Mouse (Mus musculus): ENCODE measurements at regions not wholly inside any gene's neighbourhood (a gene's known extent, or its start where the extent isn't known, plus 50 kb on each side); places are given as distances from the start of the nearest gene placed in this dataset.

DNA sequence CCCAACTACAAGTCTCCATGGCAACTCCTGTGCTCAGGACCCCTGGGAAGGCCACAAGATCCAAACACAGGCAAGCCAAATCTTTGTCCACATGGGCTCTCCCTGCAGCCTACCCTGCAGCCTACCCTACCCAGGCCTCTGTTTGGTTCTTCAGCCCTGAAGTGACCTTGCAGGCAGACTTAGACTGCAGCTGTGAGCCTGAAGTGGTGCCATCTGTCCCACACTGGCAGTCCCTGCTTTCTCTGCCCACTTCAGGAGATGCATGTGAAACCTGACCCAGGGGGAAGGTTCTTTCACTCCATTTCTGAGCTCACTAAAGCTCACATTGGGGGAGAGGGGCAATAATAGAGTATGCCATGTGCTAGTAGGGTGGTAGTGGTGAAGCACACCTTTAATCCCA is 160.4 kb upstream of the Ubl3 start:
- intact Hi-C loops (cut with DNase I; ENCODE audit: low total_unique reads) = no loop called here
- no peak for DNase-seq

- intact Hi-C loops (cut with DNase I; ENCODE audit: low total_unique reads) = no loop called here
- DNase-seq = no peak
These were observed 159.0 kb upstream of the Ubl3 start for GRCm38 (mm10) chr5:148711570-148711969.

GRCm38 (mm10) chr5:148709111-148709771 is 156.7 kb upstream of the Ubl3 start:
- no peak for DNase-seq
- intact Hi-C loops (cut with DNase I; ENCODE audit: low total_unique reads) = no loop called here

DNA sequence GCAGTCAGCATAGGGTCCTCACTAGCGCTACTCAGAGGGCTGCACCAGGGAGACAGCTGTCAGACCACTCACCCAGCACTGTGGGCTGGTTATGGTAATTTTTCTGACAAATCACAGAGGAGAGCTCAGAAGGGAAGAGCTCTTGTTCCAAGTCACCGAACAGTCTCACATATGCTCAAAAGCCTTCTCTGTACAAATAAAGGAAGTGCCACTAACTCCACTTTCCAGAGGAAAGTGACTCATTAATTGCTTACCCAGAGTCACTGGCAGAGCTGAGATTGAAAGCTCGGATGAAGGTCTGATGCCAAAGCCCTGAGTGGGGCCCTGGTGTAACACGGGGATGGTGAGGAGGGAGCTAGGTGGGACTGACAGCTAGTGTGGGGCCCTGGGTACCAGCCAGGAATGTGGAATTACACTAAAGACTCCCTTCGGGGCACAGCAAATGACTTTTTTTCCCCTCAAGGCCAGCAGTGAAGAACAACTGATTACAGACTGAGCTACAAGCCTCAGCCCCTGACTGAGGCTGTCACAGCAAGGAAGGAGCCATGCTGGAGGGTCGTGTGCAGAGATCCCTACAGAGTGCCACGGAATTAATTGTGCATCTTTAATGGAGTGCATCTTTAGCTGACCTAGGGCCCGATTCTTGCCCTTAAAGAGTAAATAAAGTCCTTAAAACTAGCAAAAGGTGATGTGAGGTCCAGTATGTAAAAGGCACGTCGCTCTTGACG is 155.6 kb upstream of the Ubl3 start:
- intact Hi-C loops (cut with DNase I; ENCODE audit: low total_unique reads) = no loop called here
- DNase-seq = no peak

GRCm38 (mm10) chr5:148707335-148707734 is 154.7 kb upstream of the Ubl3 start:
- intact Hi-C loops (cut with DNase I; ENCODE audit: low total_unique reads) = no loop called here
- DNase-seq = no peak

- intact Hi-C loops (cut with DNase I; ENCODE audit: low total_unique reads) = no loop called here
- DNase-seq = no peak
These were observed 153.9 kb upstream of the Ubl3 start for GRCm38 (mm10) chr5:148706323-148707120.

DNA sequence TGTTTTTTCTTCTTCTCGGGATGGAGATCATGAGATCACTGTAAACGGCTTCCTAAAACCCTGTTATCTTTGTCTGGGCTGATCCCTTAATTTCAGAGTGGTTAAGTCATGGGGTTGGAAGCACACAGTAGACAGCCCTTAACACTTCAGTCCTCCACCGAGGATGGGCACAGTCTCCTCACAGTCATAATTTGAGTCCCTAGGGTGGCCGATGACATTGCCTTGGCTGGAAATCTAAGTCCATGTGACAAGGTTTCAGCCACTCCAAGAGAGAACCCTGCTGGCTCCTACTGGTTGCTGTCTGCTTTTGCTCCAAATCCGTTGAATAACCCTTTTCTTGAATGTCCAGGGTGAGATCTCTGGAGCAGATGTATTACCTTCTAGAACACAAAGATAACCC is 152.2 kb upstream of the Ubl3 start:
- intact Hi-C loops (cut with DNase I; ENCODE audit: low total_unique reads) = no loop called here
- DNase-seq = peak; percentile 47

DNA sequence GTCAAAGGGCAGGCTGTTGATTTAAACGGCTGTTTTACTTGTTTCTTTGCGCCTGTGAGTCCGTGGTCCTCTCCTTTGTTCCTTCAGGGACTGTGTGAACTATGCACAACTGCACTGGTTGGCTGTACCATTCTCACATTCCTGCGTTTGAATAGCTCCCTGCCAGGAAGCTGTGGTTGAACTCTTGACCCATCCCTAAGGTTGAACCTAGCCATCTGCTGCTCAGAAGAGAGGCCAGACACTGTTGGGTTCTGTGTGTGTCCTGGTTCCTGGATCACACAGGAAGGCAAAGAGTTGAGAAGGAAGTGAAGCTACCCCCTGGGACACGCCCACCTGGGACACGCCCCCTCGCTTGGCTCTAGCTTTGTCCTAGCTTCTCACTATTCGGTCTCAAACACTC is 149.3 kb upstream of the Ubl3 start:
- no peak for DNase-seq
- intact Hi-C loops (cut with DNase I; ENCODE audit: low total_unique reads) = no loop called here

DNA sequence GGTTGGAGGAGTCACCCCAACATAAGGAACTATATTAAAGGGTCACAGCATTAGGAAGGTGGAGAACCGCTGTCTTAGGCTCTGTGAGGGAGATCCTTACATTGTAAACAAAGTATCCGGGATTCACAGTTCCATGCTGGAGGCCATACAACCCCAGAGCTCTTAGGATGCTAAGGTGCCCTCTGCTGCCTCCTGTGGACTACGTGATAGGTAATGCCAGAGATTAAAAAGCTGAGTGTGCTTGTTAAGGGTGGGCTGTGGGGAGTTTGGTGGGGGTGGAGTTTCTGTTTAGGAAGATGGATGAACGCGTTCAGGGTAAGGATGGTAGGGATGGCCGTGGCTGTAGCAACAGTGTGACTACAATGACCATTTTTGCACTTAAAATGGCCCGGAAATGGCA is 148.4 kb upstream of the Ubl3 start:
- DNase-seq = no peak
- intact Hi-C loops (cut with DNase I; ENCODE audit: low total_unique reads) = no loop called here

DNA sequence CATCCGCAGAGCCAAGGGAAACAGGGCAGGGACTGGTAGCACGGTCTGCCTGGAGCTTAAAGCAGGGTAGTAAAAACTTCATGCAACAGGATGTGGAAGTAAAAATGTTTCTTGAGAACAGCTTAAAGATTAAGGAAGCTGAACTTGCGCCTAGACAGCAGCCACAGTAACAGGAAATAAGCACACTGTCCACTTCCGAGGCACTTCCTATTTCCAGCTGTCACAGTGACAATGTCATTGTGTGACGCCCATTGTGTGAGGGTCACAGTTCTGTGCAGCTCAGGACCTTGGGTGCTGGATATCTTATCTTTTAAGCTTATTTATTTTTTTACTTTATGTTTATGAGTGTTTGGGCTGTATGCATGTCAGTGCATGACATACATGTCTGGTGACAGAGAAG is 147.7 kb upstream of the Ubl3 start:
- intact Hi-C loops (cut with DNase I; ENCODE audit: low total_unique reads) = no loop called here

DNA sequence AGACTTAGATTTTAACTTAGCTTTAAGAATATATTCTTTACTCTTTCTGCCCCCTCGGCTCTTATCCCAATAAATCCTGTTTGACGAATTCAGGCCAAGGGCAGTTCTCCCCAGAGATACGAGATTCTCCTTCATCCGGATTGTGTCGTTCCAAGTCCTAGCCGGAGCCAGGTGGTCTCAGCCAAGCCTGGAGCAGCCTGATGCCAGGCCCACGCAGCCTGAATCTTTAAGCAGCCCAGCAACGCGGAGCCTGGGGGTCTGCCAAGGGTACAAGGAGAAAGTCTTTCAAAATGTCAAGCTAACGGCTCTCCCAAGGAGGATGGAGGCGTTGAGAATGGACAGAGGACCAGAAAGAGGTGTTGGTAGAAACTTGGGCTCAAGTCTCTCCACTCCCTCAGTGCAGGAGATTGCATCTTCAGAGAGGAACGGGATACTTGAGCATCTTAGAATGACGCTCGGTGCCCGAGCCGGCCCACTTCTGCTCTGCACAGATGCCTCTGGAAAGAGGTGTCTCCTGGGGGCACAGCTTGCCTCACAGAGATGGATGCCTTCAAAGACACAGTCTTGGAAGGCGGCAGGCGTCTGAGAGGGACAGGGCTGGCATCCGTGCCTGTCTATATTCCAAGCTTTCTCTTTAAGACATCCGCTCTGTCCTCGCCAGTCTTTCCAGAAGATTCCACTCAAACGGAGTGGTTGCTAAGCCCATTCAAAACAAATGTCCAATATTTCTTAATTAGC is 145.2 kb upstream of the Ubl3 start:
- peak; percentile 41 for DNase-seq
- intact Hi-C loops (cut with DNase I; ENCODE audit: low total_unique reads) = no loop called here

More for the DNA sequence above, 147.7 kb upstream of the Ubl3 start:
- no peak for DNase-seq

GRCm38 (mm10) chr5:148694352-148694751 is 141.8 kb upstream of the Ubl3 start:
- DNase-seq = no peak
- intact Hi-C loops (cut with DNase I; ENCODE audit: low total_unique reads) = no loop called here

DNA sequence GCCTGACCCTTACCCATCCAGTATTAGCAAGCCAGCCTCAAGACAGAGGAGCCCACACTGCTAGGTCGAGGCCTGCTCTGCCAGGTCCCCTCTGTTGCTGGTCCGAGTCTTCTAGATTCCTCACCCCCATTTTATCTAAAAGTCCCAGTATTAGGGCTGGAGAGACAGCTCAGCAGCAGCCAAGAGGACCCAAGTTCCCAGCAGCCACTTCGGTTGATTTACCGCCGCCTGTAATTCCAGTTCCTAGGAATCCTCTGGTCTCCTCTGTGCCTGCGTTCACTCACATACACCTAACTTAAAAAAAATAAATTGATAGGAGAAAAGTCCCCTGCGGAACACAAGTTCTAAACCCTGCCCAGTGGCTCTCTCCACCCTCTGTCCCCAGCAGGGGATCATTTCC is 138.9 kb upstream of the Ubl3 start:
- intact Hi-C loops (cut with DNase I; ENCODE audit: low total_unique reads) = no loop called here
- no peak for DNase-seq

DNA sequence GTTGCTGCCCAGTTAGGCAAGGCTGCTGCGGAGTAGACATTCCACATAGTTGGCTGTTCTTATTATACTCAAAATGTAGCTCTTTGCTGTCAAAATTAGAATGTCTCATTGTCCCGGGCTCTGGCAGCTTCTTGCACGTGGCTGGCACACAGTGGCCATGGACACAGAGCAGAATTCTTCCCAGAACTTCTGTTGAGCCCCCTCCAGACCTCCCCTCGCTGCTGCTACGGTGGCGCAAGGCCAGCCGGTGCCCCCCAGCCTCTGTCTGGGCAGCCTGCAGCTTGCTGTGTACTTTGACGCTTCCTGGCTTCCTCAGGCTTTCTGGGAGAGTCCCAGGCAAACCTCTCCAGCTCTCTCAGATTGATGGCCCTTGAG is 138.2 kb upstream of the Ubl3 start:
- intact Hi-C loops (cut with DNase I; ENCODE audit: low total_unique reads) = no loop called here
- no peak for DNase-seq

GRCm38 (mm10) chr5:148690158-148690822 is 137.7 kb upstream of the Ubl3 start:
- DNase-seq = no peak
- intact Hi-C loops (cut with DNase I; ENCODE audit: low total_unique reads) = no loop called here

DNA sequence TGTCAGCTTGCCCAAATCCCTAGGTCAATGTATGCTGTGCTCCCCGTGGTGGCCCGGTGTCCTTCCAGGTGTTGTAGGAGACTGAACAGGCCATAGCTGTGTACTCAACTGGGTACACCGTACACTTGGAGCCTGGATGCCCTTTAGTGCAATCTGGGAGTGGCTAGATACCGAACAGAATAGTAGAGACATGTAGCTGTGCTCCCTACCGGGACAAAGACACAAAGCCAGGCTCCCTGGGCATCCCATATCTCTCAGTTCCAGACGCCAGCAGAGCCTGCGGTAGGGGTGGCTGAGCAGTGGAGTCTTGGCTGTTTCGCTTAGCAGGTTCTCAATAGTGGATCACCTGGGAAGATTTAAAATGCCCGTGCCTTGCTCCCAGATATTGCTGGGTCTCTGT is 136.7 kb upstream of the Ubl3 start:
- intact Hi-C loops (cut with DNase I; ENCODE audit: low total_unique reads) = no loop called here
- DNase-seq = no peak

GRCm38 (mm10) chr5:148688501-148688900 is 135.9 kb upstream of the Ubl3 start:
- intact Hi-C loops (cut with DNase I; ENCODE audit: low total_unique reads) = no loop called here

DNA sequence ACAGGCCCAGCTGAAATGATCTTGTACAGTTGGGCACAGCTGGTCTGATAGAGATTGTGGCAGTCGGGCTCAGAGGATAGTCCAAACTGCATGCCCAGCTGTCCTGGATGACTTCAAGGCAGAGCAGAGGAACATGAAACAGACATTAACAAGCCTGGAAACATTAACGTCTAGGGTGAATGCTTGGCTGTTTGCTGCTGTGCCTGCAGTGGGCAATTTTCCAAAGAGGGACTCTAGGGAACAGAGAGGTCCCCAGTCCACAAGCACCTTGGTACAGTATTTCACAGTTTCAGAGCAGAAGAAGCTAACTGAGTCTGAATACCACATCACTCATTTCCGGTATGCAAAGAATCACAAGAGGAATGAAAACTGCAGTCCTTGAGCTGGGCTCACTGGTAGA is 135.2 kb upstream of the Ubl3 start:
- intact Hi-C loops (cut with DNase I; ENCODE audit: low total_unique reads) = no loop called here
- DNase-seq = no peak

More at GRCm38 (mm10) chr5:148688501-148688900, 135.9 kb upstream of the Ubl3 start:
- no peak for DNase-seq

DNA sequence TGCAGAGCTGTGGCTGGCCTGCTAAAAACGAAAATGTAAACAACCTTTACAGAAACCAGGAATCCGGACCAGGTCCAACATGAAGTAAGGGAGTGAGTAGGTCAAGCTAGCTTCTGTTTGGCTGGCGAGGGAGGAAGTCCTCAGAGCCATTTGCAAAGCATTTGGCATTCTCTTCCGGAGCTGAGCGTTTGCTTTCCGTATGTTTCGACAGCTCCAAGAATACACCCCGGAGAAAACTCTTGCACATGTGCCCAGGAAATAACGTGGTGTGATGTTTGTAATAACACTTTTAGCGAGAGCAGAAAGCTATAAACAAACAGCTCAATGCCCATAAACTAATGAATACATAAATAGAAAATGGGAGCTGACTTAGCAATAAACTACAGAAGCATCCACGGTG is 131.6 kb upstream of the Ubl3 start:
- DNase-seq = no peak
- intact Hi-C loops (cut with DNase I; ENCODE audit: low total_unique reads) = no loop called here

GRCm38 (mm10) chr5:148682553-148682952 is 130.0 kb upstream of the Ubl3 start:
- intact Hi-C loops (cut with DNase I; ENCODE audit: low total_unique reads) = no loop called here
- no peak for DNase-seq

Measured in gastrocnemius, postnatal 14 days (tissue).